Mouse (Mus musculus): ENCODE measurements around the gene Afdn.

- TF ChIP-seq CTCF (IDR thresholded peaks at IDR 0.05; ENCODE audit: borderline replicate concordance, insufficient read depth, low read length) (no peak), POLR2A (IDR thresholded peaks at IDR 0.05; ENCODE audit: low read depth, low read length) (no peak)
Observed at GRCm38 (mm10) chr17:13745373-13745772, 15.0 kb upstream of the Afdn start.

All from embryonic fibroblast, embryonic 13.5 days (primary cell).